Mouse (Mus musculus) embryo, embryonic 11.5 days (tissue): ENCODE data around the gene Odf2.

Source experiments
- DNase-seq: peaks from one replicate; pipeline ENCODE4 v3.0.0-alpha.2; 2012; ENCODE audit warnings: low read depth, low spot score

Odf2 gene

GRCm38 (mm10) chr2:29889066-29889944 is at the start of gene Odf2:
Gene Odf2, plus strand, starts transcription at chr2:29889221.
- peak; percentile 99 for DNase-seq

GRCm38 (mm10) chr2:29839460-29839859 is 49.6 kb upstream of the Odf2 start:
- DNase-seq, result no peak

GRCm38 (mm10) chr2:29843231-29844105 is 45.6 kb upstream of the Odf2 start:
- DNase-seq, result no peak

- no peak for DNase-seq
Measured at GRCm38 (mm10) chr2:29844115-29844514, 44.9 kb upstream of the Odf2 start.

GRCm38 (mm10) chr2:29844661-29845060 is 44.4 kb upstream of the Odf2 start:
- DNase-seq, result no peak

- no peak for DNase-seq
Measured at GRCm38 (mm10) chr2:29845636-29846035, 43.4 kb upstream of the Odf2 start.

GRCm38 (mm10) chr2:29846061-29846853 is 42.8 kb upstream of the Odf2 start:
- peak; percentile 46 for DNase-seq

- no peak for DNase-seq
Measured at GRCm38 (mm10) chr2:29846911-29847310, 42.1 kb upstream of the Odf2 start.

- DNase-seq, result no peak
Measured at GRCm38 (mm10) chr2:29849041-29849440, 40.0 kb upstream of the Odf2 start.

GRCm38 (mm10) chr2:29849841-29850480 is 39.1 kb upstream of the Odf2 start:
- DNase-seq, result no peak

- no peak for DNase-seq
Measured at GRCm38 (mm10) chr2:29852957-29853485, 36.0 kb upstream of the Odf2 start.

GRCm38 (mm10) chr2:29853736-29854135 is 35.3 kb upstream of the Odf2 start:
- no peak for DNase-seq

GRCm38 (mm10) chr2:29855585-29856210 is 33.3 kb upstream of the Odf2 start:
- DNase-seq, result no peak

GRCm38 (mm10) chr2:29856451-29857260 is 32.4 kb upstream of the Odf2 start:
- peak; percentile 42 for DNase-seq

GRCm38 (mm10) chr2:29857341-29857740 is 31.7 kb upstream of the Odf2 start:
- no peak for DNase-seq

GRCm38 (mm10) chr2:29857967-29858366 is 31.1 kb upstream of the Odf2 start:
- DNase-seq, result no peak

GRCm38 (mm10) chr2:29858748-29859473 is 30.1 kb upstream of the Odf2 start:
- DNase-seq, result no peak

- no peak for DNase-seq
Measured at GRCm38 (mm10) chr2:29865125-29865524, 23.9 kb upstream of the Odf2 start.
